Mouse (Mus musculus) ES-E14 (cell line): ENCODE data around the gene Trappc10. TPM values are rescaled to one million over a fixed set of nuclear protein-coding genes. Genes with fewer than 3 reads are reported as not detected.
A peak's percentile ranks its signal among the peaks of the same experiment; 100 is the strongest.
"Not testable (repeated sequence)": the region's sequence is repeated elsewhere in the genome, so short reads cannot be mapped to it uniquely, and the experiment has no call there.

Source experiments
- DNase-seq: peaks from one replicate; pipeline ENCODE4 v3.0.0-alpha.2; 2013; ENCODE audit warnings: low read depth, low spot score
- H3K27ac ChIP-seq: 2 replicates; pipeline ENCODE4 v1.5.1; 2012; ENCODE audit warnings: low read depth, mild to moderate bottlenecking, low read length, moderate library complexity, mixed read lengths; ENCODE audit not compliant: poor library complexity, insufficient read depth, severe bottlenecking
- H3K36me3 ChIP-seq: 2 replicates; pipeline ENCODE4 v1.6.1; 2012; ENCODE audit warnings: mild to moderate bottlenecking, low read length, moderate library complexity, mixed read lengths; ENCODE audit not compliant: control insufficient read depth, poor library complexity, insufficient read depth, severe bottlenecking
- H3K4me1 ChIP-seq, 2 experiments: fragments of 150-350 bp in 1 of 2; sonication (generic) in 1 of 2; 2 replicates each; pipeline ENCODE4 v1.6.1; 2012; ENCODE audit warnings: low read length in 2 of 2, mild to moderate bottlenecking in 1 of 2, mixed read lengths in 1 of 2; ENCODE audit not compliant: control insufficient read depth in 2 of 2, insufficient read depth in 2 of 2, poor library complexity in 1 of 2
- H3K4me3 ChIP-seq, 2 experiments: fragments of 150-350 bp in 1 of 2; sonication (generic) in 1 of 2; 2 replicates each; pipeline ENCODE4 v1.5.1; 2012; ENCODE audit warnings: low read length in 2 of 2, low read depth in 1 of 2, mild to moderate bottlenecking in 1 of 2, mixed read lengths in 1 of 2; ENCODE audit not compliant: insufficient read depth in 1 of 2, poor library complexity in 1 of 2, severe bottlenecking in 1 of 2
- H3K9ac ChIP-seq: 2 replicates; pipeline ENCODE4 v1.6.1; 2012; ENCODE audit warnings: low read depth, mild to moderate bottlenecking, low read length, mixed read lengths; ENCODE audit not compliant: poor library complexity, insufficient read depth, severe bottlenecking
- H3K9me3 ChIP-seq: fragments of 150-350 bp; sonication (generic); 2 replicates; pipeline ENCODE4 v1.6.1; 2012; ENCODE audit warnings: low read depth, mild to moderate bottlenecking, low read length; ENCODE audit not compliant: control insufficient read depth, insufficient read depth
- CHD2 ChIP-seq: IDR thresholded peaks from 2 replicates; pipeline ENCODE4 v1.6.1; 2014; ENCODE audit warnings: mild to moderate bottlenecking, low read depth, low read length, inconsistent platforms
- HCFC1 ChIP-seq: IDR thresholded peaks from 2 replicates; pipeline ENCODE4 v1.6.1; 2012; ENCODE audit warnings: low read length, inconsistent platforms, borderline replicate concordance; ENCODE audit not compliant: insufficient read depth
- MAFK ChIP-seq: IDR thresholded peaks from 2 replicates; pipeline ENCODE4 v1.6.1; 2014; ENCODE audit warnings: mild to moderate bottlenecking, low read depth, low read length, inconsistent platforms; ENCODE audit not compliant: insufficient read depth
- ZC3H11A ChIP-seq: IDR thresholded peaks from 2 replicates; pipeline ENCODE4 v1.6.1; 2012; ENCODE audit warnings: low read depth, mild to moderate bottlenecking, inconsistent platforms, low read length, borderline replicate concordance
- ZNF384 ChIP-seq: IDR thresholded peaks from 2 replicates; pipeline ENCODE4 v1.6.1; 2012; ENCODE audit warnings: low read depth, low read length, inconsistent platforms
- in situ Hi-C, 2 experiments: fragments of 600-800 bp; cut with MboI; formaldehyde crosslinking; loops; one replicate each; pipeline ENCODE4 v1.15.1; 2025; ENCODE audit warnings: low sequenced_read_pairs in 2 of 2, inconsistent platforms in 1 of 2; ENCODE audit not compliant: unreplicated experiment in 2 of 2
- total RNA-seq: library from RNA; depleted of rRNA; stranded (reverse); fragments of 300-350 nt; gene quantifications from 2 replicates; pipeline ENCODE4 v1.2.3, GENCODE M21; 2012

Gene Trappc10
- total RNA-seq, 1 experiment = 26.1 TPM

DNA sequence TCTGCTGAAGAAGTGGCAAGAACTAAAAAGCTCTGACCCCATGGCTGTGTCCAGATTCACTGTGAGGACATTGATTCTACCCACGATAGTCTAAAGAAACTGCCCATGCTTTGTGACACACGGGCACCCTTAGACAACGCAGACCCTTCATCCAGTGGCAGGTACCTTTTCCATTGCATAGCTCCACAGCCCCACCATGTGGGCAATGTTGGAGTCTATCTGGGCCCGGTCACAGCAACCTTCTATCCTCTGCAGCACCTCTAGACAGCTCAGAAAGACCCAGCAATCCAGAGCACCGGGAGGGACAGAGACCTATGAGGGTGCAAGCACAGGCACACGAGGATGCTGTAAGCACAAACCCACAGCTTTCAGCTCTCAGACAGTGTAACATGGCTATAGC is 33.1 kb downstream of the Trappc10 start:
- Histone ChIP-seq H3K4me1 (no peaks in the 10 kb centered on the region), H3K36me3 (peaks cover 16% of the 10 kb centered on the region; the same call in 1 of the 2 replicates), H3K4me3 (no peak overlapping the region), H3K9ac (no peak overlapping the region), H3K9me3 (no peaks in the 10 kb centered on the region), H3K27ac (no peak overlapping the region)
- peak; percentile 20 for DNase-seq
- in situ Hi-C loops = no loop called here
- TF ChIP-seq ZC3H11A (peak; percentile 62; the same call in 1 of the 2 replicates), MAFK (no peak), ZNF384 (no peak), HCFC1 (no peak), CHD2 (no peak)

DNA sequence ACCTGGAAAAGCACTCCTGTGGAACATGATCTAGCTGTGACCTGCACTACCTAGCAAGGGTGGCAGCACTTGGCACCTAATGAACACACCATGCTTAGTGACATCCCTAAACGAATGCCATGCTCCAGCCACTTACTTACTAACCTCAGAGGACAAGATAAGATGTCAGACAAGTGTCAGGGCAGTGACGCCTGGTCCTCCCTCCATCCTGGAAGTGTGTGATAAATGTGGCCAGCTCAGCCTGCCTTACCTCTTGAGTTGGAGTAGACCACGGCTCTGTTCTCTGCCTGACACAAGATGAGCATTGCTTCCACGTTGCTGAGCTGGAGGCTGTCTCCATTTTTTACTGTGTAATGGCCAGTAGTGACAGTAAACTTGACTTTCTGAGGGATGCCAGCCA is 43.3 kb downstream of the Trappc10 start:
- H3K4me1 ChIP-seq = no peaks in the 10 kb centered on the region
- H3K9ac ChIP-seq = no peak overlapping the region
- in situ Hi-C loops = no loop called here
- no peak overlapping the region for H3K27ac ChIP-seq
- no peaks in the 10 kb centered on the region for H3K9me3 ChIP-seq
- no peak overlapping the region for H3K4me3 ChIP-seq
- TF ChIP-seq ZC3H11A (no peak), HCFC1 (no peak), CHD2 (no peak), MAFK (no peak), ZNF384 (no peak)
- H3K36me3 ChIP-seq = peaks cover 60% of the 10 kb centered on the region
- no peak for DNase-seq

DNA sequence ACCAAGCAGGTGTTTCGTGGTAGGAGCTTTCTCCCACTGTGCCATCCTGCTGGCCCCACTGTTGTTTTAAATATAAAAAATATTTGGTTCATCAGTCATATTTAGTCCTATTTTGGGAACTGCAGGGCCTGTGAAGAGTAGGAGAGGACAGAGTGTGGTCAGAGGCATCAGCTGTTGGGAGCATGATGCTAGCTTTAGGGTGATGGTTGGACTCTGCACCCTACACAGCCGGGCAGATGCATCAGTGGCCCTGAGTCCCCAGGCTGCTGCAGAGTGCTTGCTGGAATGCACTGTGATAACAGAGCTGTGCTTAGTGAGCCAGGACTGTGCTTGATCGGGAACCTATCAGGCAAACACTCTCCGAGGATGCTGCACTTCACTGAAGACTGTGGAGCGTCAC is 51.5 kb downstream of the Trappc10 start:
- in situ Hi-C loops = no loop called here
- Histone ChIP-seq H3K4me3 (no peak overlapping the region), H3K27ac (no peak overlapping the region), H3K36me3 (peaks cover 47% of the 10 kb centered on the region), H3K9ac (no peak overlapping the region), H3K9me3 (no peaks in the 10 kb centered on the region), H3K4me1 (no peaks in the 10 kb centered on the region)
- DNase-seq = no peak
- no peak for TF ChIP-seq CHD2
- no peak for TF ChIP-seq ZNF384
- no peak for TF ChIP-seq MAFK
- TF ChIP-seq ZC3H11A = no peak
- TF ChIP-seq HCFC1 = no peak

DNA sequence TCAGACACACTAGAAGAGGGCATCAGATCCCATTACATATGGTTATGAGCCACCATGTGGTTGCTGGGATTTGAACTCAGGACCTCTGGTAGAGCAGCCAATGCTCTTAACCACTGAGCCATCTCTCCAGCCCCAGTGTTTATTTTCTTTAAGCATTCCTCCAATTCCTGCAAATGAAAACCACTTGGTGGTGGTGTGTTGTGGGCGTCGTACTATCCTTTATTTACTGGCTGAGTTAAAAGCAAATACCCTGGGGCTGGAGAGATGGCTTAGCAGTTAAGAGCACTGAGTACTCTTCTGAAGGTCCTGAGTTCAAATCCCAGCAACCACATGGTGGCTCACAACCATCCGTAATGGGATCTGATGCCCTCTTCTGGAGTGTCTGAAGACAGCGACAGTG is 58.4 kb downstream of the Trappc10 start:
- H3K9ac ChIP-seq, DNase-seq, H3K9me3 ChIP-seq, in situ Hi-C loops, H3K27ac ChIP-seq, H3K4me3 ChIP-seq, H3K4me1 ChIP-seq: not testable (repeated sequence)
- peaks cover 50% of the 10 kb centered on the region for H3K36me3 ChIP-seq

DNA sequence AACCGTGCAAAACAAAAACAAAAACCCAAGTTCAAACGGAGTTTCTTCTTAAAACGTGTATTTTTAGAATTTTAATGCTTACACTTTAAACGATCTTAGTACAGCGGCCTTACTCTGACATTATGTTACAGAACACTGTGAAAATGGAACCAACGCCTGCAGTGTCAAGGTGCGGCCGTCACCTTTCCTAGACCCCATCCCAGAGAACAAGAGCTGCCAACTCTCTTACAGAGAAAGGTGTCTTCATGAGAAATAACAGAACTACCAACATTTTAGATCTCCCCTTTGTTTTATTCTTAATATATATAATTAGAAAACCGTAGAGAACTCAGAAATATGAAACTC is 59.1 kb downstream of the Trappc10 start:
- Histone ChIP-seq H3K4me1 (peaks cover 5 to 6% of the 10 kb centered on the region in 2 experiments; a peak in 3 of 4 replicates), H3K9me3 (no peaks in the 10 kb centered on the region), H3K27ac (no peak overlapping the region), H3K4me3 (peak overlapping the region; percentile 37 to 95; a peak in 3 of 4 replicates), H3K9ac (peak overlapping the region; percentile 40; the same call in 1 of the 2 replicates), H3K36me3 (peaks cover 51% of the 10 kb centered on the region)
- in situ Hi-C loops = no loop called here
- TF ChIP-seq CHD2 (no peak), MAFK (no peak), ZNF384 (no peak), HCFC1 (no peak), ZC3H11A (no peak)
- no peak for DNase-seq
